Mouse (Mus musculus) heart, embryonic 10.5 days (tissue): ENCODE data around the gene BC034090. TPM values are rescaled to one million over a fixed set of nuclear protein-coding genes. Genes with fewer than 3 reads are reported as not detected.

Source experiments
- DNase-seq: peaks from one replicate; pipeline ENCODE4 v3.0.0-alpha.2; 2017; ENCODE audit warnings: low spot score
- H3K27ac ChIP-seq: fragments of 300-500 bp; sonication (generic); 2 replicates; pipeline ENCODE4 v1.5.1; 2016; ENCODE audit warnings: mild to moderate bottlenecking
- H3K27me3 ChIP-seq: fragments of 300-500 bp; sonication (generic); 2 replicates; pipeline ENCODE4 v1.6.1; 2016; ENCODE audit warnings: mild to moderate bottlenecking; ENCODE audit not compliant: poor library complexity, insufficient read depth, severe bottlenecking
- H3K36me3 ChIP-seq: fragments of 300-500 bp; sonication (generic); 2 replicates; pipeline ENCODE4 v1.6.1; 2016; ENCODE audit warnings: mild to moderate bottlenecking, moderate library complexity
- H3K4me1 ChIP-seq: fragments of 300-500 bp; sonication (generic); 2 replicates; pipeline ENCODE4 v1.6.1; 2016; ENCODE audit warnings: mild to moderate bottlenecking
- H3K4me3 ChIP-seq: fragments of 300-500 bp; sonication (generic); 2 replicates; pipeline ENCODE4 v1.5.1; 2016; ENCODE audit warnings: mild to moderate bottlenecking, moderate library complexity
- H3K9me3 ChIP-seq: fragments of 300-500 bp; sonication (generic); 2 replicates; pipeline ENCODE4 v1.6.1; 2016; ENCODE audit warnings: mild to moderate bottlenecking, moderate library complexity
- WGBS: fragments of 180-500 bp; shearing (Covaris S2); methylation state at CpG from one replicate; pipeline ENCODE4 v1.1.7; 2016; 5-methylcytosine and 5-hydroxymethylcytosine counted together
- polyA plus RNA-seq: library from polyadenylated mRNA; unstranded; fragments of >200 nt; fragmentation: Nextera tagmentation; extraction: Ambion mirVana; gene quantifications from 2 replicates; pipeline ENCODE4 v1.2.1, GENCODE M21; 2016

The BC034090 gene
- polyA plus RNA-seq, 1 experiment from 2014 or later = 6.0 TPM

DNA sequence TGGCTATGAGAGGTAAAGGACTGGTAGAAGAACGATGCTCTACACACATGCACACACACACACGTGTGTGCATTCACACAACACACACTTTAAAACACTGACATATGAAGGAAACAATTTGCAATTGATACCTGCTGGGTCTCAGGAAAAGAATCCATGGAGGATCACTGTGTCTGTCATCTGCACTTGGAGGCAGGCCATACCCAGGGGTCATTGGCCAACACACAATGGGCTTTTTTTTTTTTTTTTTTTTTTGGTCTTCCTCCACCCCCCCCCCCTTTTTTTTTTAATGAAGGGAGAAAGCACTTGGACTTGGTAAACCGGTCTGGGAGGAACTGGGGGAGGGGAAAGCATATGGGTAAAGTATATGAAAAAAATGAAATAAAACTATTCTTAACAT lies 36.4 kb downstream of the BC034090 start:
- H3K27ac ChIP-seq = no peak overlapping the region
- H3K9me3 ChIP-seq = no peaks in the 10 kb centered on the region
- no peak overlapping the region for H3K4me3 ChIP-seq
- peaks cover 16% of the 10 kb centered on the region for H3K36me3 ChIP-seq
- 82% methylated on average over 3 of the region's 3 CpGs for WGBS
- peaks cover 55% of the 10 kb centered on the region for H3K4me1 ChIP-seq
- no peaks in the 10 kb centered on the region for H3K27me3 ChIP-seq
- no peak for DNase-seq

DNA sequence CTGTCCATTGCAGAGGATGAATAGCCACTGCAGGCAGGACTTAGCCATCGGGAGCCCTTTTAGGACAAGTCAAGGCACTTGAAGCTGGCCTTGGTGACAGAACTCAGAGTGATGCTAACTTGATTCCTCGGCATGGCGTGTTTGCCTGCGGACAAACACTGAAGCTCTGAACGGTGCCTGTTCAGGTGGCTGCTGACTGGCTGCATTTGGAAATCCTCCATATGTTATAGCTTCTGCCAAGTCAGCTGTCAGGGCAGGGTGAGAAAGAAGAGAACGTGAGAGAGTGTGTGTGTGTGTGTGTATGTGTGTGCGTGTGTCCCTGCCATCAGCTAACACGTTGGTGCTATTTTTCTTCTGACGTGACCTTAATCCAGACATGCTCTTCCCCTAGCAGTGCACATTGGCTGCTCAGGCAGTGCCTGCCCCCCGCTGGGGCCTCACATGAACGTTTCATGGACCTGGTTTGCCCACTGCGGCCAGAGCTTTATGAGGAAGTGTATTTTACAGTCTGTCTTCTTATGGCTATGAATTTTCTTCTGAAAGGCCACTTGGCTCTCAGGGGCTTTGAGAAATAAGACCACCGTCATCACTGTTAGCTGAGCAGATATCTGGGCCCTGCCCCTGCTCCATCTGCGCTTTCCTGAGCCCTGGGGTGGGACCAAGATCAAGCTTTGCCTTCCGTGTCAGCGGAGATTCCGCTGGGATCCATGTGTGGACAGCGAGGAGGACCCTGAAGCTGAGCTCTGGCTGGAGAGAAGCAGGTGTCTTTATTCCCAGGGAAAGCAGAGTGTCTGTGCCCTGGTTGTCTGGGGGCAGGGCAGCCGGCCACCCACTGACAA lies 38.2 kb downstream of the BC034090 start:
- DNase-seq = no peak
- Histone ChIP-seq H3K4me3 (no peak overlapping the region), H3K4me1 (peaks cover 49% of the 10 kb centered on the region), H3K27me3 (no peaks in the 10 kb centered on the region), H3K9me3 (no peaks in the 10 kb centered on the region), H3K36me3 (peaks cover 34% of the 10 kb centered on the region), H3K27ac (peak overlapping the region; percentile 77)
- 64% methylated on average over 19 of the region's 19 CpGs for WGBS

DNA sequence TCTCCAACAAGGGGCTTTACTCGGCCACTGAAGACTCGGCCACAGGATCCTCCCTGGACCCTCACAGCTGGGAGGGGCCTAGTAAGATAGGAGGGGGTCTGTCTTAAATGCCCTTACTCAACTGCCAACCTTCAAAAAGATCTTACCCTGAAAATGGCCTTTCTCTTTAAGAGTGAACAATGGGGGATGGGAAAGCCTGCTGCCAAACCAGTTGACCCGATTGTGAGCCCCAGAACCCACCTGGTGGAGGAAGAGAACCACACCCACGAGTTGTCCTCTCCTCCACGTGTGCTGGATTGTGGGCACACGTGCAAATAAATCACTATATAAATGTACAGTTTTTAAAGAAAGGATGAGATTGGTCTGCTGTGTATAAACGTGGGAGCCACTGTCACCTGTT lies 38.9 kb downstream of the BC034090 start:
- DNase-seq = no peak
- peaks cover 41% of the 10 kb centered on the region for H3K36me3 ChIP-seq
- WGBS = 70% methylated on average over 7 of the region's 7 CpGs
- H3K27ac ChIP-seq = no peak overlapping the region
- H3K4me3 ChIP-seq = no peak overlapping the region
- H3K9me3 ChIP-seq = no peaks in the 10 kb centered on the region
- H3K27me3 ChIP-seq = no peaks in the 10 kb centered on the region
- H3K4me1 ChIP-seq = peaks cover 45% of the 10 kb centered on the region

DNA sequence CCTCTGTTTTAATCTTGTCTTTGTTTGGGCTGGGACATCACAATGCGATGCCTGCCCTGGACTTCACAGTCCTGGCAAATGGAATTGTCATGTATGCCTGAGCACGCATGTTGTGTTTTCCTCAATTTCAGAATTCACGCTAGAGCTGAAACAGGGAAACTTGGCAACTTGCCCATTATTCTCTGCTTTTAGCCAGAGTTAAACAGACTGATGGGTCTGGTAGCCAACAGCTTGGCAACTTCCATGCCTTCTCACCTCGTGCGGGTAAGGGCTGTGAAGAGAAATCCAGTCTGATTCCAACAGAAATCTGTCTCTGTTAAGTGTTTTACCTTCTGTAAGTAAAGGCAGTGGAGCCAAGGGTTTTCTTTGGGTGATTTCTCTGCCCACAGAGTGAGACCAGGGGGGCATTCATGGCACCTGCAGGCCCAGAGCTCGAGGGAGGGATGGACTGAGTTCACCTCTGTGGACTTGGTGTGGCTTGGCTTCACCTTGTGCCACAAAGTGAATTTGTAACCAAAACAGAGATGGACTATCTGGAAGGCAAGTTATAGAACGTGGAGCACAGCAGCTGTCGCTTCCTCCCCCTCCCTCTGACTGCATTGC lies 39.6 kb downstream of the BC034090 start:
- H3K27ac ChIP-seq = no peak overlapping the region
- no peak overlapping the region for H3K4me3 ChIP-seq
- peaks cover 38% of the 10 kb centered on the region for H3K4me1 ChIP-seq
- no peaks in the 10 kb centered on the region for H3K27me3 ChIP-seq
- no peaks in the 10 kb centered on the region for H3K9me3 ChIP-seq
- peaks cover 48% of the 10 kb centered on the region for H3K36me3 ChIP-seq
- DNase-seq = no peak
- 85% methylated on average over 8 of the region's 8 CpGs for WGBS

DNA sequence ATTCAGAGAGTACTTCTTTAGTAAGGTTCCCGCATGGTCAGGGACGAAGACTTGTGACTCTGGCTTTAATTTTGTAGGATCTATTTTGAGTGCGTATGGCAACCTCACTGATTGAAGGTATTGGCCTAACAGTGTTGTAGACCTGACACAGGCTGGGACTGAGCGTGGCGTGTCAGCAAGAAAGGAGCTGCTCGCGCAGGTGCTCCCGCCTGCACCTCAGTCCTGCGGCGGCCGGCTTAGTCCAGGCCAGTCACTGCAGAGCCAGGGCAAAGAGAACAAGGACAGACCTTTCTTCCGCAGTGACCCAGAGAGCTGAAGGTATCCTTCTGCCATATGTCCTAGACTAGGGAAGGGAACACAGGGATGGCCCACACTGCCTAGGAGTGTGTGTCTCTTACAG lies 40.3 kb downstream of the BC034090 start:
- H3K27ac ChIP-seq = 0 out of 2 replicates have a peak overlapping the region, but pooled peaks have one; percentile 38
- H3K4me1 ChIP-seq = peaks cover 38% of the 10 kb centered on the region
- no peak for DNase-seq
- H3K9me3 ChIP-seq = no peaks in the 10 kb centered on the region
- WGBS = 92% methylated on average over 12 of the region's 12 CpGs
- H3K36me3 ChIP-seq = peaks cover 52% of the 10 kb centered on the region
- H3K27me3 ChIP-seq = no peaks in the 10 kb centered on the region
- H3K4me3 ChIP-seq = no peak overlapping the region

DNA sequence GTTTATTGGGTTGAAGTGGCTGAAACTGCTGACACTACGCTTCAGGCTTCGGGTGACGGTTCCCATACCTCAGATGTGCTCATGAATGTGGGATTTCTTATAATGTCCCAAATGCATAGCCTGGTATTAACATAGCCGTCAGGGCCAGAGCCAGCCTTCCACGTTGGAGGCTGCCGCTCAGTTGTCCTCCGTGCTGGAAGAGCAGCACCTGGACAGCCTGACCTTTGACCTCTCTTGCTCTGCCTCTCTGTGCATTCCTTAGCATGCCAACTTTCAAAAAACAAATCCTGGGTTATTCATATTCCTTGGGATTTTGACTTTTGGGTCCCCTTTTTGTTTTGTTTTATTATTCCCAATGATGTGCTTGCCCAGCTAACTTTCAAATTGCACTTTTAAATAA lies 41.1 kb downstream of the BC034090 start:
- peaks cover 53% of the 10 kb centered on the region for H3K36me3 ChIP-seq

DNA sequence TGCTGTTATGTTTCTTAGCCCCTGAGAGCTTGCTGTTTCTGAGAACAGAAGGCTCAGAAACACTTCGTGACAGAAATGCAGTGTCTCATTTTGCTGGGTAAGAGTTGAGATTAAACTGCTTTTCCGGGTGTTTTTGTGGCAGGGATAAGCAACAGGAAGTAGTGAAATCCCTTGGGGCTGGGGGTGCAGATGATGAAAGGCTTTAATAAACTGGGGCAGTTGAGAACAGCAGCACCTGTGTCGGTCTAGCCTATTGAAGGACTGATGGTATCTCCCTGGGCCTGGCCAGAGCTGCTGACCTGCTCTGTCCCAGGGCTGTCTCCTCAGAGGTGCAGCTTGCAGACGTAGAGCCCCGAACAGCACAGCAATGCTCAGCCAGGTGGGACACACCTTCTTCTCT lies 41.8 kb downstream of the BC034090 start:
- Histone ChIP-seq H3K4me1 (peaks cover 38% of the 10 kb centered on the region), H3K36me3 (peaks cover 57% of the 10 kb centered on the region), H3K4me3 (no peak overlapping the region), H3K27me3 (no peaks in the 10 kb centered on the region), H3K9me3 (no peaks in the 10 kb centered on the region), H3K27ac (no peak overlapping the region)
- 81% methylated on average over 5 of the region's 5 CpGs for WGBS
- no peak for DNase-seq

More for the DNA sequence above, 41.1 kb downstream of the BC034090 start:
- WGBS = 89% methylated on average over 7 of the region's 7 CpGs
- no peaks in the 10 kb centered on the region for H3K9me3 ChIP-seq
- H3K27me3 ChIP-seq = no peaks in the 10 kb centered on the region
- DNase-seq = no peak
- peaks cover 38% of the 10 kb centered on the region for H3K4me1 ChIP-seq
- H3K27ac ChIP-seq = no peak overlapping the region
- no peak overlapping the region for H3K4me3 ChIP-seq

DNA sequence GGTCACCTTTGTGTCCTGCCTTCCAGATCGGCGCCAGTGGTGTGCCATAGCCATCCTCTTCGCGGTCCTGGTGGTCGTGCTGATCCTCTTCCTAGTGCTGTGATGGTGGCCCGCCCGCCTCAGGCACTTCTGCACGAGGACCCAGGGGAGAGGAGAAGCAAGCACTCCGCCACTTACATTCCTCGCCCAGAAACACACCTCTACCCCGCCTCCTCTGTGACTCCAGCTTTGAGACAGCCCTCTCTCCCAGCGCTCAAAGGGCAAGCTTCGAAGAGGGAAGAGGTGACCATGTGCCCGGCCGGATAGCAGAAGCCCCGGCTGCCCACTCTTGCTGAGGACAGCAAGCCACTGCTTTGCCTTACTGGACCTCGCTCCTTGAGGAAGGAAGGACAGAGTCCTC lies 42.3 kb downstream of the BC034090 start:
- Histone ChIP-seq H3K4me3 (no peak overlapping the region), H3K4me1 (peaks cover 38% of the 10 kb centered on the region), H3K36me3 (peaks cover 56% of the 10 kb centered on the region), H3K9me3 (no peaks in the 10 kb centered on the region), H3K27me3 (no peaks in the 10 kb centered on the region), H3K27ac (0 out of 2 replicates have a peak overlapping the region, but pooled peaks have one; percentile 37)
- DNase-seq = no peak
- 81% methylated on average over 17 of the region's 17 CpGs for WGBS

DNA sequence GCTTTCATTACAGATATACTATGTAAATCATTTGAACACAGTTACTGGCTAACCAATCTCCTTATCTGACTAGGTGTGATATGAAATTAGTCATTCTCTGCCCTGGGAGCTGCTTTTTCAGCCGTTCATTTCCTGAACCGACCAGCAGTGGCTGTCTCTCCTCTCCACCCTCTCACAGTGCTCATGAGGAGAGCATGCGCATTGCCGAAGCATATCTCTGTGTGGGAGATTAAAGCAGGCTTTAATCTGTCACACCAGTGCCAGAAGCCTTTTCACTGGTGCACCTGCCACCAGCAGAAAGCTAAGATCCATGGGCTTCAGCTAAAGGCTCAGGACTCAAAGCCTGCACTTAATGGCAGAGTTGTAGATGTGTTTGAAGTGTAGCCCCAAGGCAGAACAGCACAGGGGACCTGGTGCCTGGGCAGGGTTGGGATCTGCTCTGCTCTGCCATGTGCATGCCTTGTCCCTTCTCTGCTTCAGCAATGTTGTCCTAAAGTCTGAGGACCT lies 42.8 kb downstream of the BC034090 start:
- Histone ChIP-seq H3K27ac (0 out of 2 replicates have a peak overlapping the region, but pooled peaks have one; percentile 18), H3K4me1 (peaks cover 33% of the 10 kb centered on the region), H3K9me3 (no peaks in the 10 kb centered on the region), H3K36me3 (peaks cover 56% of the 10 kb centered on the region), H3K27me3 (no peaks in the 10 kb centered on the region), H3K4me3 (no peak overlapping the region)
- 38% methylated on average over 4 of the region's 4 CpGs for WGBS
- no peak for DNase-seq

DNA sequence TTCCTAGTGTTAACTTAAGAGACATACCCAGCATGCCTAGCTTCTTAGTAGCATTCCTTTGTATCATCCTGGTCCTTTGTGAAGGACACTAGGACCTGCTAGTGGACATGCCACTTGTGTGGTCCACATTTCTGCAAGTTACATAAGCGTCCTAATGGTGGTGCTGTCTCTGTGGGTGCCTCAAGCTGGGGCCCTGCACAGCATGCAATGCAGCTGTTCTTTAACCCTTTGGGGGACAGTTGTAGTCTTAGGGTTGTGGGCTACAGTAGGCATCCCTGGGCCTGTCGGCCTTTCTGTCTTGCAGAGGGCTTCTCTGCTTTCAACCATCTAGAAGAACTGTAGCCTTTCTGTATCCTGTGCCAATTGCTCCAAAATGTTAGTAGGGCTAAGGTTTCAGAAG lies 43.3 kb downstream of the BC034090 start:
- WGBS = 57% methylated on average over 2 of the region's 2 CpGs
- peaks cover 28% of the 10 kb centered on the region for H3K4me1 ChIP-seq
- no peak overlapping the region for H3K4me3 ChIP-seq
- no peak overlapping the region for H3K27ac ChIP-seq
- no peaks in the 10 kb centered on the region for H3K9me3 ChIP-seq
- no peak for DNase-seq
- peaks cover 56% of the 10 kb centered on the region for H3K36me3 ChIP-seq
- H3K27me3 ChIP-seq = no peaks in the 10 kb centered on the region

DNA sequence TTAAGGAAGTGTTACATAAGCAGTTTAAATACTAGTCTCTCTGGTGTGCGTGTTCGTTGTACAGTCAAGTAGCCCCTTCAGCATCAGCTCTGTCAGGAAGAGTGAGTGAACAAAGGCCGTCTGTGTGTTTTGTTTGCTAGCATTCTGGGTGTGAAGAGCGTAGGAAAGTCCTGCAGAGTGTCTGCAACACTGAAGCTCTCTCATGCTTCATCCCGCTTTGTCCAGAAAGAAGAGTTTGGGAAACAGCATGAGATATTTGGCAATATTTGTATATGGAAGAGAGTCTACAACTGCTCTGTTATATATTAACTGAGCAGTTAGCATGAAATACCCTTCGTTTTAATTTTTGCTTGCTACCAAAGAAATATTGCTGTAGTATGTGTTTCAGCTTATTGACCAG lies 44.7 kb downstream of the BC034090 start:
- no peak for DNase-seq
- 83% methylated on average over 6 of the region's 6 CpGs for WGBS
- peaks cover 63% of the 10 kb centered on the region for H3K36me3 ChIP-seq

DNA sequence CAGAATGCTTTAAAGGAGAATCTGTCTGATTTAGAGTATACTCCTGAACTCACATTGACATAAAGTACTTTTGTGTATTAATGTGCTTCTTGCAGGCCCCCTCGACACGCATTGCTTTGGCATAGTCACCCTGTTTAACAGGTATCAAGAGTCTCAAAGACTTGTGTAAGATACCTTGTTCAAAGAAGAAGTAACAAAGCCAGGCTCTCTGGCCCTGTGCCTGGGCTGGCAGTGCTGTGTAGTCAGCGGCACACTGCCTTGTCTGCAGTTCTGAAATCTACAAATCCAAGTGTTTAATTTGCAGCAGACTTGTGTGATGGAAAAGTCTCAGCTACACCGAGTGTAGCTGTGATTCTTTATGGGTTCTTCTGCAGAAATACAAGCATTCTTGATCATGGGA lies 47.6 kb downstream of the BC034090 start:
- WGBS = 87% methylated on average over 4 of the region's 4 CpGs
- Histone ChIP-seq H3K27me3 (no peaks in the 10 kb centered on the region), H3K27ac (no peak overlapping the region), H3K4me1 (peaks cover 9% of the 10 kb centered on the region), H3K4me3 (no peak overlapping the region), H3K36me3 (peaks cover 65% of the 10 kb centered on the region), H3K9me3 (no peaks in the 10 kb centered on the region)
- DNase-seq = no peak

More for the DNA sequence above, 44.7 kb downstream of the BC034090 start:
- Histone ChIP-seq H3K27ac (no peak overlapping the region), H3K4me3 (no peak overlapping the region), H3K9me3 (no peaks in the 10 kb centered on the region), H3K27me3 (no peaks in the 10 kb centered on the region), H3K4me1 (peaks cover 16% of the 10 kb centered on the region)

DNA sequence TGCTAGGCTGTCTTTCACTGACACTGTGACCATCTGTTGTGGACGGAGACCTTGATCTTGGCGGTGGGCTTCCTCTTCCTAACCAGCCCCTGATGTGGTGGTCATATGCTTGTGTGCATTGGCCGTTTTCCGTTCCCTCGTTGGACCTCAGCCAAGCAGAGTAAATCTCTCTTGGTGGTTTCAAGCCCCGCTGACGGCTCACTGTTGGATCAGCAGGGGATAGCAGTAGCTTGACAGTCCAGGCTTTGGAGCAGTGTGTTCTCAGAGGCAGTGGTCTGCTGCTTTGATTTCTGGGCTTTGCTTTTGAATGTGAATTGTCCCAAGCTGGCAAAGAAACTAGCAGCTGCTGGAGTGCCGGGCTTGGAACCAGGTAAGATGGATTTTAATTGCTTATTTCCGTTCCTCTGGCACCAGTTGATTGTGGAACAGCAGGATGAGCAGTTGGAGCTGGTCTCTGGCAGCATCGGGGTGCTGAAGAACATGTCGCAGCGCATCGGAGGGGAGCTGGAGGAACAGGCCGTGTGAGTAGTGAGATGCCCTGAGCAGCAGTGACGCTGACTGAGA lies 51.4 kb downstream of the BC034090 start:
- H3K36me3 ChIP-seq = peaks cover 66% of the 10 kb centered on the region
- H3K9me3 ChIP-seq = no peaks in the 10 kb centered on the region
- WGBS = 84% methylated on average over 15 of the region's 15 CpGs

More for the DNA sequence above, 51.4 kb downstream of the BC034090 start:
- H3K4me3 ChIP-seq = no peak overlapping the region
- peaks cover 4% of the 10 kb centered on the region; the same call in 1 of the 2 replicates for H3K4me1 ChIP-seq
- H3K27me3 ChIP-seq = no peaks in the 10 kb centered on the region
- no peak for DNase-seq
- H3K27ac ChIP-seq = no peak overlapping the region
